Mouse (Mus musculus): ENCODE results near the gene Slc22a3. TPM values are rescaled to one million over a fixed set of nuclear protein-coding genes. Genes with fewer than 3 reads are reported as not detected.

Slc22a3 gene
- polyA plus RNA-seq, 1 experiment from 2014 or later: 0.17 TPM

DNA sequence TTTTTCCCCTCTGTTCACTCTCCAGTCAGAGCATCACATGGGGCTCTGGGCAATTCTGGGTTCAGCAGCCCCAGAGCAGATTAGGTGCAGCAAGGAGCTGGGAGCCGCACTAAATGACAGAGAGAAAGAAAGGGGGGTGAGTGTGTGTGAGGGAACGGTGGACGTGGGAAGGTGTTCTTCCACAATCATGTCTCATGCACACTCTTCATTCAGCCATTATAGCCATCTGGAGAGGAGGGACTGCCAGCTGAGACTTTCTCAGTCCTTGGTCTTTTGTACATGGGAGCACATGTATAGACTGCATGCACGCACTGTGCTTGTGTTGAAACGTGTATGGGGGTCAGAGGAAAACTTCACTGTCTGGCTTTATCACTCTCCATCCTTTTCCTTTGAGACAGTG, 17.6 kb downstream of the Slc22a3 start:
- WGBS: 82% methylated on average over 5 of the region's 5 CpGs
- Histone ChIP-seq H3K27me3 (ENCODE audit: control insufficient read depth, insufficient read depth, low read length) (no peaks in the 10 kb centered on the region), H3K4me2 (ENCODE audit: low read depth, severe bottlenecking) (no peak overlapping the region), H3K4me1 (ENCODE audit: control insufficient read depth, insufficient read depth, low read length) (no peaks in the 10 kb centered on the region), H3K36me3 (ENCODE audit: control insufficient read depth, insufficient read depth, low read length) (no peaks in the 10 kb centered on the region), H3K9me3 (ENCODE audit: control insufficient read depth, low read length) (no peaks in the 10 kb centered on the region), H3K27ac (replicated peaks; ENCODE audit: low read depth, low read length) (no peak overlapping the region), H3K9ac (ENCODE audit: low read length) (no peak overlapping the region), H3K4me3 (ENCODE audit: low read depth, low read length) (no peak overlapping the region)
- ATAC-seq (ENCODE audit: insufficient number of reproducible peaks, low FRiP score, low TSS enrichment, low read depth): no peak
- no peak for DNase-seq (ENCODE audit: low spot score)

DNA sequence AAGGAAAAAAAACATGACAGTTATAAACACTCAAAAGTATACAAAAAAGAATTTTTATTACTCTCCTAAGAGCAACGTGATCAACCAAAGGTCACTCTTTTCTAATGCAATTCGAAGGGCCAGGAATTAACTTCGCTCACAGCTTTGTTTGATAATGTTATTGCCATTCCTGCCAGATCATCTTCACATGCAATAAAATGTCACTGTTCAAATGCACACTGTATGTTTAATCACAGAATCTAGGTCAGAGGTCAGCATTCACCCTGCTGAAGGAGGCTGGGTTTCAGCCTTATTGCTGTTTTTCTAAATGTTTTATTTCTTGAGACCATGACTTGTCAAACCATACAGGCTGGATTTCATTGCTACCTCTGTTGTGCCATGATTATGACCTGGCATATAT, 21.8 kb downstream of the Slc22a3 start:
- no peaks in the 10 kb centered on the region for H3K4me1 ChIP-seq (ENCODE audit: control insufficient read depth, insufficient read depth, low read length)
- H3K4me2 ChIP-seq (ENCODE audit: low read depth, severe bottlenecking): no peak overlapping the region
- H3K27me3 ChIP-seq (ENCODE audit: control insufficient read depth, insufficient read depth, low read length): no peaks in the 10 kb centered on the region
- H3K27ac ChIP-seq (replicated peaks; ENCODE audit: low read depth, low read length): no peak overlapping the region
- WGBS: 85% methylated on average over 3 of the region's 3 CpGs
- no peak for ATAC-seq (ENCODE audit: insufficient number of reproducible peaks, low FRiP score, low TSS enrichment, low read depth)
- no peaks in the 10 kb centered on the region for H3K9me3 ChIP-seq (ENCODE audit: control insufficient read depth, low read length)
- H3K4me3 ChIP-seq (ENCODE audit: low read depth, low read length): no peak overlapping the region
- no peaks in the 10 kb centered on the region for H3K36me3 ChIP-seq (ENCODE audit: control insufficient read depth, insufficient read depth, low read length)
- DNase-seq (ENCODE audit: low spot score): no peak
- no peak overlapping the region for H3K9ac ChIP-seq (ENCODE audit: low read length)

- no peaks in the 10 kb centered on the region for H3K9me3 ChIP-seq (ENCODE audit: control insufficient read depth, low read length)
- WGBS: 48% methylated on average over 2 of the region's 2 CpGs
- no peak overlapping the region for H3K4me3 ChIP-seq (ENCODE audit: low read depth, low read length)
- no peak for ATAC-seq (ENCODE audit: insufficient number of reproducible peaks, low FRiP score, low TSS enrichment, low read depth)
- no peak overlapping the region for H3K27ac ChIP-seq (replicated peaks; ENCODE audit: low read depth, low read length)
- H3K36me3 ChIP-seq (ENCODE audit: control insufficient read depth, insufficient read depth, low read length): no peaks in the 10 kb centered on the region
- H3K4me1 ChIP-seq (ENCODE audit: control insufficient read depth, insufficient read depth, low read length): no peaks in the 10 kb centered on the region
- H3K9ac ChIP-seq (ENCODE audit: low read length): no peak overlapping the region
- H3K27me3 ChIP-seq (ENCODE audit: control insufficient read depth, insufficient read depth, low read length): no peaks in the 10 kb centered on the region
- no peak overlapping the region for H3K4me2 ChIP-seq (ENCODE audit: low read depth, severe bottlenecking)
- no peak for DNase-seq (ENCODE audit: low spot score)
Observed at GRCm38 (mm10) chr17:12479416-12479815, 28.1 kb downstream of the Slc22a3 start.

DNA sequence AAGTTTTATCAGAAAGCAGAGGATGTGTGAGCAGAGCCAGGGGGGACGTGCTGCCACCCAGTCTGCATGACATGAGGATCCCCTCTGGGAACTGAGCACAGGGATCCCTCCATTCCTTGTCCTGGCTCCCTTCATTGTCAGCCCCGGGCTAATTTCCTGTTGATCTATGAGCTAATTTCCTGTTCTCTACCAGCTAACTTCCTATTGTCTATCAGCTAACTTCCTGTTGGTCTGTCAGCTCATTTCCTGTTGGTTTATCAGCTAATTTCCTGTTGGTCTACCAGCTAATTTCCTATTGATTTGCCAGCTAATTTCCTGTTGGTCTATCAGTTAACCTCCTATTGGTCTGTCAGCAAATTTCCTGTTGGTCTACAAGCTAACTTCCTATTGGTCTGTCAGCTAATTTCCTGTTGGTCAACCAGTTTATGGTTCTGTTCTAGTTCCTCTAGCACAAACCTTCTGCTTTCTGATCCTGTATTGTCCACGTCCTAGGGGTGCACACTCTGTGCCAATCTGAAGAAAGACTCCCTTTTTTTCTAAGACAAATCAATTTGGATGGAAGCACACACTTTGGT, 32.9 kb downstream of the Slc22a3 start:
- Histone ChIP-seq H3K4me1 (ENCODE audit: control insufficient read depth, insufficient read depth, low read length) (no peaks in the 10 kb centered on the region), H3K9me3 (ENCODE audit: control insufficient read depth, low read length) (no peaks in the 10 kb centered on the region), H3K36me3 (ENCODE audit: control insufficient read depth, insufficient read depth, low read length) (no peaks in the 10 kb centered on the region), H3K27ac (replicated peaks; ENCODE audit: low read depth, low read length) (no peak overlapping the region), H3K9ac (ENCODE audit: low read length) (no peak overlapping the region), H3K27me3 (ENCODE audit: control insufficient read depth, insufficient read depth, low read length) (no peaks in the 10 kb centered on the region), H3K4me3 (ENCODE audit: low read depth, low read length) (no peak overlapping the region), H3K4me2 (ENCODE audit: low read depth, severe bottlenecking) (no peak overlapping the region)
- DNase-seq (ENCODE audit: low spot score) (no peak), ATAC-seq (ENCODE audit: insufficient number of reproducible peaks, low FRiP score, low TSS enrichment, low read depth) (no peak)
- WGBS: 78% methylated on average over 3 of the region's 3 CpGs

DNA sequence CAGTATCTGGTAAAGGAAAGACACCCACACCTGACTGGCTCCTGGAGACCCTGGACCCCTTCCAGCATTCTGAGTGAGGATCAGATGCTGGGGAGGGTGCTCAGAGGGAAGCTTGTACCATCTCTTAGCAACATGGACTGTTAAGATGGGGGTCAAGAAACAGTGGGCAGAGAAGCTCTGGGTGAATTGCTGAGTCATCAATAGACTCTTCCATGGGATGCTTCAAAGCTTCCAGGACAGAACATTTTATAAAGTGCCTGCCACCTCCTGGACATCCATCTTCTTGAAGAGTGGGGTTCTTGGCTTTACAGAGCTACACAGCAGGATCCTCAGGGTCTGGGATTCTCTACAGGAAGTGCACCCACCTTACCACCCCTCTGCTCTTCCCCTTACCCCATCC, 35.0 kb downstream of the Slc22a3 start:
- ATAC-seq (ENCODE audit: insufficient number of reproducible peaks, low FRiP score, low TSS enrichment, low read depth) (no peak), DNase-seq (ENCODE audit: low spot score) (no peak)
- Histone ChIP-seq H3K9ac (ENCODE audit: low read length) (no peak overlapping the region), H3K36me3 (ENCODE audit: control insufficient read depth, insufficient read depth, low read length) (no peaks in the 10 kb centered on the region), H3K4me2 (ENCODE audit: low read depth, severe bottlenecking) (no peak overlapping the region), H3K27ac (replicated peaks; ENCODE audit: low read depth, low read length) (no peak overlapping the region), H3K27me3 (ENCODE audit: control insufficient read depth, insufficient read depth, low read length) (no peaks in the 10 kb centered on the region), H3K4me3 (ENCODE audit: low read depth, low read length) (no peak overlapping the region), H3K9me3 (ENCODE audit: control insufficient read depth, low read length) (no peaks in the 10 kb centered on the region), H3K4me1 (ENCODE audit: control insufficient read depth, insufficient read depth, low read length) (no peaks in the 10 kb centered on the region)

DNA sequence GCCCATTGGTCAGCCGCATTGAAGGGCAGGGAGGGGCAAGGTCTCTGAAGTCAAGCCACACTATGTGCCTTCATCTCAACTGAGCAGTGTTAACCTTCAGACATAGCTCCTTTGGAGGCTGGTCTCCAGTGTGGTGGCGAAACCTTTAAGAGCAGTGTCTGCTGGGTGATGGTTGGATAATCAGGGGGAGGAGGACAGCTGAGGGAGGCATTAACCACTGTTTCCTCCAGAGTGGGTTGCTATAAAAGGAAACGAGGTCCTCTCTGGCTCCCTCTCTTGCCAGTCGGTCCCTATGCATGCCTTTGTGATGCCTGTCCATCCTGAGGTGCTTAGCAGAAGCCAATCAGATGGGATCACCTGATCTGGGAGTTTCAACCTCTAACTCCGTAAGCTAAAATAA, 38.8 kb downstream of the Slc22a3 start:
- H3K27ac ChIP-seq (replicated peaks; ENCODE audit: low read depth, low read length): no peak overlapping the region
- DNase-seq (ENCODE audit: low spot score) (no peak), ATAC-seq (ENCODE audit: insufficient number of reproducible peaks, low FRiP score, low TSS enrichment, low read depth) (no peak)
- H3K9me3 ChIP-seq (ENCODE audit: control insufficient read depth, low read length): no peaks in the 10 kb centered on the region
- no peak overlapping the region for H3K4me3 ChIP-seq (ENCODE audit: low read depth, low read length)
- H3K27me3 ChIP-seq (ENCODE audit: control insufficient read depth, insufficient read depth, low read length): no peaks in the 10 kb centered on the region
- WGBS: 76% methylated on average over 5 of the region's 5 CpGs
- no peak overlapping the region for H3K4me2 ChIP-seq (ENCODE audit: low read depth, severe bottlenecking)
- H3K9ac ChIP-seq (ENCODE audit: low read length): no peak overlapping the region
- no peaks in the 10 kb centered on the region for H3K36me3 ChIP-seq (ENCODE audit: control insufficient read depth, insufficient read depth, low read length)
- H3K4me1 ChIP-seq (ENCODE audit: control insufficient read depth, insufficient read depth, low read length): no peaks in the 10 kb centered on the region

DNA sequence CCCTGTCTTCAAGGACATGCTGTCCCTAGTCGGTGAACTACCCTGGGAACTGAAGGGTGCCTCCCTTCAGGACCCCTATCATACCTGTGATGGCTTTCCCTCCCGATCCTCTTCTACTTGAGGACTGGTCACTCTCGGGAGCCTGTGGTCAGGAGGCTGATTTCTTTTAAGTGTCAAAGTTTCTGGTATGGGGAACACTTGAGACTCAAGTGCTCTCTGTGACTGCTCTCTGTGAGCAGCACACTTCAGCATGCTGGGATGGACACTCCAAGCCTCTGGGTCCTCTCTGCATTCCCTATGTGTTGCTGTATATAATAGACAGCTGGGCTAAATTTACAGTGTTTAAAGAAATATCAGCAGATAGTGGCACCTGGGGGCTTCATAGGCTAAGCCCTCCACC, 39.9 kb downstream of the Slc22a3 start:
- H3K9ac ChIP-seq (ENCODE audit: low read length): no peak overlapping the region
- no peak for DNase-seq (ENCODE audit: low spot score)
- H3K27ac ChIP-seq (replicated peaks; ENCODE audit: low read depth, low read length): no peak overlapping the region
- H3K4me2 ChIP-seq (ENCODE audit: low read depth, severe bottlenecking): no peak overlapping the region
- ATAC-seq (ENCODE audit: insufficient number of reproducible peaks, low FRiP score, low TSS enrichment, low read depth): no peak
- WGBS: 89% methylated on average over 3 of the region's 3 CpGs
- no peaks in the 10 kb centered on the region for H3K36me3 ChIP-seq (ENCODE audit: control insufficient read depth, insufficient read depth, low read length)
- H3K27me3 ChIP-seq (ENCODE audit: control insufficient read depth, insufficient read depth, low read length): no peaks in the 10 kb centered on the region
- H3K9me3 ChIP-seq (ENCODE audit: control insufficient read depth, low read length): no peaks in the 10 kb centered on the region
- H3K4me1 ChIP-seq (ENCODE audit: control insufficient read depth, insufficient read depth, low read length): no peaks in the 10 kb centered on the region
- H3K4me3 ChIP-seq (ENCODE audit: low read depth, low read length): no peak overlapping the region

DNA sequence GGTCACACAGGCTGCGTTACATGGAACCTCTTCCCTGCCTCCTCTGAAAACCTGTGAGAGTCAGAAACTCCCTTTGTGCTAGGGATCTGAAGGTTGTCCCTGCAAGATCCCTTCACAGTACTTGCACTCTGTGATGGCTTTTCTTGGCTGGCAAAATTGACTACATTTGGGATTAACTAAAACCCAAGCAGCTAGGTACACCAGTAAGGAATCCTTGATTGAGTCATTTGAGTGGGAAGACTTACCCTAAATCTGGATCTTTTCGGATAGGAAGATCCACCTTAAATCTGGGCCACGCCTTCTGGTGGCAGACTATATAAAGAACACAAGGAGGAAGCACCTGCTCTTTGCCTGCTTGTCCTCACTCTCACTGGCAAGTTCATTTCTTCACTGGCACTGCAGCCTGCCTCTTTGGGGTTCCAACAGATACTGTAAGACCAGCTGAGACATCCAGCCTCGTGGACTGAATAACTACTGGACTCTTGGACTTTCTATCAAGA, 41.0 kb downstream of the Slc22a3 start:
- Histone ChIP-seq H3K27ac (replicated peaks; ENCODE audit: low read depth, low read length) (no peak overlapping the region), H3K36me3 (ENCODE audit: control insufficient read depth, insufficient read depth, low read length) (no peaks in the 10 kb centered on the region), H3K27me3 (ENCODE audit: control insufficient read depth, insufficient read depth, low read length) (no peaks in the 10 kb centered on the region), H3K4me3 (ENCODE audit: low read depth, low read length) (no peak overlapping the region), H3K4me2 (ENCODE audit: low read depth, severe bottlenecking) (no peak overlapping the region), H3K9ac (ENCODE audit: low read length) (no peak overlapping the region), H3K9me3 (ENCODE audit: control insufficient read depth, low read length) (no peaks in the 10 kb centered on the region), H3K4me1 (ENCODE audit: control insufficient read depth, insufficient read depth, low read length) (no peaks in the 10 kb centered on the region)
- no peak for DNase-seq (ENCODE audit: low spot score)
- no peak for ATAC-seq (ENCODE audit: insufficient number of reproducible peaks, low FRiP score, low TSS enrichment, low read depth)
- 73% methylated on average over 4 of the region's 4 CpGs for WGBS

GRCm38 (mm10) chr17:12461168-12461567, 46.3 kb downstream of the Slc22a3 start:
- no peaks in the 10 kb centered on the region for H3K27me3 ChIP-seq (ENCODE audit: control insufficient read depth, insufficient read depth, low read length)
- no peaks in the 10 kb centered on the region for H3K4me1 ChIP-seq (ENCODE audit: control insufficient read depth, insufficient read depth, low read length)
- DNase-seq (ENCODE audit: low spot score) (no peak), ATAC-seq (ENCODE audit: insufficient number of reproducible peaks, low FRiP score, low TSS enrichment, low read depth) (no peak)
- H3K4me2 ChIP-seq (ENCODE audit: low read depth, severe bottlenecking): no peak overlapping the region
- no peak overlapping the region for H3K9ac ChIP-seq (ENCODE audit: low read length)
- H3K36me3 ChIP-seq (ENCODE audit: control insufficient read depth, insufficient read depth, low read length): no peaks in the 10 kb centered on the region
- H3K9me3 ChIP-seq (ENCODE audit: control insufficient read depth, low read length): no peaks in the 10 kb centered on the region
- H3K27ac ChIP-seq (replicated peaks; ENCODE audit: low read depth, low read length): no peak overlapping the region
- H3K4me3 ChIP-seq (ENCODE audit: low read depth, low read length): no peak overlapping the region
